Comparison of ENCODE assay signal across 34 mouse cellular contexts in genomic region chr11:97555144-97555543, GRCm38 (mm10). TPM values are rescaled to one million over a fixed set of nuclear protein-coding genes. Genes with fewer than 3 reads are reported as not detected.
DNase-seq lines count a peak whose midpoint lies in the region; ATAC-seq and TF ChIP-seq lines count a peak whose summit lies in the region.
"Had no signal": no experiment of that assay in that cellular context is flagged by ENCODE, and none has a peak within 500 bp of the region (broad histone marks: within the 10 kb centered on the region; RNA-seq: fewer than 3 reads in every experiment).

No protein-coding gene starts in this region.

- 34% methylated on average over 6 of the region's 6 CpGs for WGBS in heart, embryonic 11.5 days (ENCODE audit: insufficient replicate concordance)
- 44% methylated on average over 6 of the region's 6 CpGs for whole genome bisulfite sequencing in liver, postnatal 0 days (ENCODE audit: insufficient replicate concordance)

- H3K9ac ChIP-seq in heart, embryonic 11.5 days (ENCODE audit: low read depth, low read length), result no peak overlapping the region
- H3K9ac ChIP-seq in liver, postnatal 0 days (replicated peaks), result no peak overlapping the region
- H3K9ac ChIP-seq: heart, embryonic 15.5 days; limb, embryonic 13.5 days; midbrain, embryonic 15.5 days had no signal

- H3K27ac ChIP-seq in heart, embryonic 11.5 days (ENCODE audit: low read depth, low read length), result no peak overlapping the region
- H3K27ac ChIP-seq in liver, postnatal 0 days (ENCODE audit: low read depth), result no peak overlapping the region
- H3K27ac ChIP-seq: heart, embryonic 15.5 days; limb, embryonic 13.5 days; macrophage; stomach, postnatal 0 days had no signal

- no peak overlapping the region for H3K4me3 ChIP-seq in heart, embryonic 11.5 days (ENCODE audit: low read depth, low read length)
- no peak overlapping the region for H3K4me3 ChIP-seq in liver, postnatal 0 days (ENCODE audit: low read depth, low read length)
- H3K4me3 ChIP-seq: erythroblast, embryonic 14.5 days; heart, embryonic 15.5 days; limb, embryonic 13.5 days; midbrain, embryonic 10.5 days; midbrain, embryonic 15.5 days had no signal

- H3K27me3 ChIP-seq in heart, embryonic 11.5 days (ENCODE audit: control insufficient read depth, insufficient read depth, low read length), result peaks cover 60% of the 10 kb centered on the region
- H3K27me3 ChIP-seq in liver, postnatal 0 days (ENCODE audit: insufficient read depth, low read length), result peaks cover 24% of the 10 kb centered on the region

- no peaks in the 10 kb centered on the region for H3K9me3 ChIP-seq in heart, embryonic 11.5 days (replicated peaks; ENCODE audit: control insufficient read depth, low read length)
- H3K9me3 ChIP-seq in liver, postnatal 0 days (ENCODE audit: low read length), result no peaks in the 10 kb centered on the region
- H3K9me3 ChIP-seq: heart, embryonic 15.5 days; limb, embryonic 13.5 days; midbrain, embryonic 10.5 days; midbrain, embryonic 15.5 days had no signal

- peak; percentile 86 for DNase-seq in heart, adult 11 months
- peak; percentile 59 to 60 for DNase-seq in kidney, postnatal 36 days
- DNase-seq in kidney, adult 11 months, result no peak
- peak; percentile 46 for DNase-seq in 416B (ENCODE audit: low read depth)
- DNase-seq in liver, postnatal 0 days, result no peak
- DNase-seq in gastrocnemius, adult 18-20 months (ENCODE audit: low spot score), result no peak
- no peak for DNase-seq in spleen, postnatal 36 days (ENCODE audit: low spot score in 2 of 2)
- DNase-seq: adrenal gland, postnatal 14 days; cerebellum, adult 11 months; cerebellum, adult 9-10 months; lung, adult 2 months; lung, postnatal 10 days; right cerebral cortex, postnatal 25 days; spleen, adult 18-20 months; thymus, adult 18-20 months; thymus, postnatal 25 days had no signal

- TF ChIP-seq CTCF in liver, postnatal 0 days (IDR thresholded peaks at IDR 0.05; ENCODE audit: low read depth), result no peak

- H3K36me3 ChIP-seq in heart, embryonic 11.5 days (ENCODE audit: control insufficient read depth, insufficient read depth, low read length), result no peaks in the 10 kb centered on the region
- H3K36me3 ChIP-seq in liver, postnatal 0 days (replicated peaks; ENCODE audit: insufficient read depth, low read length), result no peaks in the 10 kb centered on the region
- H3K36me3 ChIP-seq: heart, embryonic 15.5 days; limb, embryonic 13.5 days; midbrain, embryonic 10.5 days; midbrain, embryonic 15.5 days had no signal

- no peak overlapping the region for H3K4me2 ChIP-seq in heart, embryonic 11.5 days
- 0 out of 2 replicates have a peak overlapping the region, but pooled peaks have one; percentile 26 for H3K4me2 ChIP-seq in liver, postnatal 0 days (ENCODE audit: low read depth, low read length)
- H3K4me2 ChIP-seq: heart, embryonic 15.5 days; limb, embryonic 13.5 days; midbrain, embryonic 15.5 days had no signal

- no peak for ATAC-seq in heart, embryonic 11.5 days (replicated peaks; ENCODE audit: insufficient number of reproducible peaks, low FRiP score, low TSS enrichment)
- peak; percentile 58 for ATAC-seq in liver, postnatal 0 days
- ATAC-seq: forebrain, embryonic 16.5 days; hindbrain, embryonic 16.5 days; midbrain, embryonic 15.5 days had no signal

- peaks cover 13% of the 10 kb centered on the region for H3K4me1 ChIP-seq in heart, embryonic 11.5 days (ENCODE audit: control insufficient read depth, insufficient read depth, low read length)
- no peaks in the 10 kb centered on the region for H3K4me1 ChIP-seq in liver, postnatal 0 days (ENCODE audit: insufficient read depth)

- TF ChIP-seq EP300 in liver, postnatal 0 days (IDR thresholded peaks at IDR 0.05; ENCODE audit: low read depth), result no peak

RNA-seq across cellular contexts. Expression of gene Srcin1, which starts 20.8 kb away (rescaled TPM):
- polyA plus RNA-seq in heart, embryonic 11.5 days (2014; fragmentation: Nextera tagmentation; extraction: Ambion mirVana), result 0.06 and 0.23 TPM in 2 replicates
- 0.02 and 0.05 TPM in 2 replicates for polyA plus RNA-seq in liver, postnatal 0 days (2015; fragmentation: Nextera tagmentation; extraction: Ambion mirVana)
- total RNA-seq in gastrocnemius, adult 18-20 months (2021), result 1 to 10 TPM; 1.3 to 1.9 TPM
- total RNA-seq: common myeloid progenitor, adult 5-6 weeks had no signal
- polyA plus RNA-seq: erythroblast, embryonic 14.5 days had no signal

RNA-seq across cellular contexts. Expression of gene 4933428G20Rik, which starts 55.0 kb away (rescaled TPM):
- polyA plus RNA-seq in heart, embryonic 11.5 days (2014; fragmentation: Nextera tagmentation; extraction: Ambion mirVana), result 0.11 TPM in 1 of 2 replicates, not detected in the other
- polyA plus RNA-seq in liver, postnatal 0 days (2015; fragmentation: Nextera tagmentation; extraction: Ambion mirVana), result 0.20 and 0.25 TPM in 2 replicates
- total RNA-seq in gastrocnemius, adult 18-20 months (2021), result not detected
- total RNA-seq: adrenal gland, postnatal 14 days; common myeloid progenitor, adult 5-6 weeks; gastrocnemius, adult 8-10 months; gastrocnemius, postnatal 4 days; heart, postnatal 25 days; layer of hippocampus, adult 18-20 months; layer of hippocampus, postnatal 14 days; left cerebral cortex, adult 8-10 months had no signal
- polyA plus RNA-seq: erythroblast, embryonic 14.5 days; macrophage; neural tube, embryonic 11.5 days had no signal

Comparison
In these comparisons a context has a peak if more than half of its experiments do, and no peak if none do; other contexts are left out.
1. DNase-seq: peak in heart, adult 11 months (single experiment), kidney, postnatal 36 days (2 of 2) and 416B (single experiment); none in kidney, adult 11 months (single experiment), liver, postnatal 0 days (single experiment), gastrocnemius, adult 18-20 months (single experiment) and spleen, postnatal 36 days (0 of 2).